Mouse (Mus musculus) neural tube, embryonic 15.5 days (tissue): Measurements from ENCODE around the gene E2f7. TPM values are rescaled to one million over a fixed set of nuclear protein-coding genes. Genes with fewer than 3 reads are reported as not detected.

Source experiments
- ATAC-seq: fragments of 200-750 bp; cut with Nextera tagmentation; 2 replicates; pipeline ENCODE4 v1.8.0; 2017; ENCODE audit warnings: mild to moderate bottlenecking, moderate TSS enrichment, moderate library complexity; ENCODE audit not compliant: low FRiP score
- H3K27ac ChIP-seq: fragments of 300-500 bp; sonication (generic); replicated peaks from 2 replicates; pipeline ENCODE4 v1.5.1; 2015; ENCODE audit warnings: mild to moderate bottlenecking, inconsistent platforms
- H3K27me3 ChIP-seq: fragments of 300-500 bp; sonication (generic); replicated peaks from 2 replicates; pipeline ENCODE4 v1.6.1; 2015; ENCODE audit warnings: inconsistent platforms
- H3K36me3 ChIP-seq: fragments of 300-500 bp; sonication (generic); 2 replicates; pipeline ENCODE4 v1.6.1; 2015; ENCODE audit warnings: inconsistent platforms
- H3K4me1 ChIP-seq: fragments of 300-500 bp; sonication (generic); 2 replicates; pipeline ENCODE4 v1.6.1; 2015; ENCODE audit warnings: inconsistent platforms
- H3K4me2 ChIP-seq: fragments of 300-500 bp; sonication (generic); 2 replicates; pipeline ENCODE4 v1.6.1; 2015; ENCODE audit warnings: inconsistent platforms, mild to moderate bottlenecking, moderate library complexity
- H3K4me3 ChIP-seq: fragments of 300-500 bp; sonication (generic); replicated peaks from 2 replicates; pipeline ENCODE4 v1.5.1; 2015; ENCODE audit warnings: mild to moderate bottlenecking, inconsistent platforms
- H3K9ac ChIP-seq: fragments of 300-500 bp; sonication (generic); replicated peaks from 2 replicates; pipeline ENCODE4 v1.6.1; 2015; ENCODE audit warnings: mild to moderate bottlenecking, inconsistent platforms
- H3K9me3 ChIP-seq: fragments of 300-500 bp; sonication (generic); replicated peaks from 2 replicates; pipeline ENCODE4 v1.6.1; 2016; ENCODE audit warnings: inconsistent platforms
- WGBS: fragments of 180-500 bp; shearing (Covaris S2); methylation state at CpG from one replicate; pipeline ENCODE4 v1.1.7; 2015; ENCODE audit warnings: mixed read lengths; 5-methylcytosine and 5-hydroxymethylcytosine counted together
- polyA plus RNA-seq: library from polyadenylated mRNA; unstranded; fragments of >200 nt; fragmentation: Nextera tagmentation; extraction: Ambion mirVana; gene quantifications from 2 replicates; pipeline ENCODE4 v1.2.1, GENCODE M21; 2015

E2f7 gene
- 5.6 and 8.7 TPM in 2 replicates for polyA plus RNA-seq

- WGBS: under 1% methylated on average over 96 of the region's 98 CpGs
- H3K27me3 ChIP-seq: no peaks in the 10 kb centered on the region
- H3K27ac ChIP-seq: peak within 1 kb of the TSS; percentile 76
- H3K9ac ChIP-seq: peak within 1 kb of the TSS; percentile 74
- peak; percentile 99 for ATAC-seq
- H3K4me1 ChIP-seq: peaks cover 19% of the 10 kb centered on the region
- H3K36me3 ChIP-seq: no peaks in the 10 kb centered on the region
- H3K4me2 ChIP-seq: peak within 1 kb of the TSS; percentile 94
- peak within 1 kb of the TSS; percentile 76 for H3K4me3 ChIP-seq
- H3K9me3 ChIP-seq: no peaks in the 10 kb centered on the region
Observed at GRCm38 (mm10) chr10:110744686-110745639, at the start of gene E2f7. Gene E2f7 (plus strand): TSS chr10:110745439.

DNA sequence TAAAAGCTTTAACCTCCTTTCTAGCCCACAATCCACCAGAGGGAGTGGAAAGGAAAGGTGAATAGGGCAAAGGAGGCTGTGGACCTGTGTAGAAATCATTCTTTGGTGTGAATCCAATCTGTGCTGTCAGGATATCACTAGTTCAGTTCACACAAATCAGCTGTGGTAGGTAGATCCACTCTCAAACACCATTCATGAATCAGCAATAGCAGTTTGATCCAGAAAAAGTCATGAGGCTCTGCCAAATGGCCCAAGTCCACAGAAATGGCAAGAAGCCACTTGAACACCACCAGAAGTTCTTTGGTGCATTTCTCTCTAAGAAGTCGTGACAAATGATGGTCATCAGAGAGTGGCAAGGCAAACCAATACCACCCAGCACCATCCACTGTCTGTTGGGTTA is 44.0 kb upstream of the E2f7 start:
- 71% methylated on average over 1 of the region's 1 CpGs for WGBS
- Histone ChIP-seq H3K4me3 (no peak overlapping the region), H3K27ac (no peak overlapping the region), H3K27me3 (no peaks in the 10 kb centered on the region), H3K9me3 (no peaks in the 10 kb centered on the region), H3K9ac (no peak overlapping the region), H3K4me1 (no peaks in the 10 kb centered on the region), H3K4me2 (no peak overlapping the region), H3K36me3 (no peaks in the 10 kb centered on the region)
- no peak for ATAC-seq

GRCm38 (mm10) chr10:110705672-110706071 is 39.6 kb upstream of the E2f7 start:
- 58% methylated on average over 9 of the region's 9 CpGs for WGBS
- Histone ChIP-seq H3K4me2 (no peak overlapping the region), H3K27ac (no peak overlapping the region), H3K4me1 (peaks cover 9% of the 10 kb centered on the region; the same call in 1 of the 2 replicates), H3K4me3 (no peak overlapping the region), H3K27me3 (no peaks in the 10 kb centered on the region), H3K9ac (no peak overlapping the region), H3K9me3 (no peaks in the 10 kb centered on the region), H3K36me3 (no peaks in the 10 kb centered on the region)
- no peak for ATAC-seq

DNA sequence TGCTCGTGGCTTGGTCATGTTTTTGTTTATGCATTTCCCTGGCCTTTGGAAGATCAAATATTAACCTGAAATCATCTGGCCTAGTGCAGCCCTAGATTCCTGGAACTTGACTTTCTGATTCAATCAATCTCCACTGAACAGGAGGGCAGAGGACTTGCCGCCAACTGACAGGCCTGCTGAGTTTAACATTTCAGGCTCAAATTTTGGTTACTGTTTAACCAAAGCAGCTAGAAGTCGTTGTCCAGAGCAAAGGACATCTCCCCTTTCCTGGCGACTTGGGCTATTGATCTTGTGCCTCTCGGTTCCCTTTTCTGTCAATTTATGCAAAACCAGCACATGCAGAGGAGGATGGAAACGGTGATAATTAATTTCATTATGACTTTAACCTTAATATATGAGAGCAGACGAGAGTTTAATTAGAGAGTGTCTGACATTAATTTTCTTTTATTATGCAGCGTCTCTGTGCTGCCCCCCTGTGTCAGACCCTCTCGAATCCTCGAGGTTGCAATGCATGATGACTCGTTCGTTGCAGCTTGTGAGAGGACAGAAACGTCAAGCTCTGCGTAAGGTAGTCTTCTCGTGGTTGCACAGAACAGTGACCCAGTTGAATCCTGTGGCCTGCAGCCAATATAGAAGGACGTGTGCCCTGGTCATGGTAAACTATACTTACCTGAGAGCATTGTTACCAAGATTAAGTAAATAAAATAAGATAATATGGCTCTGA is 37.7 kb upstream of the E2f7 start:
- H3K27me3 ChIP-seq: no peaks in the 10 kb centered on the region
- whole genome bisulfite sequencing: 29% methylated on average over 16 of the region's 16 CpGs
- ATAC-seq: peak; percentile 65; the same call in 1 of the 2 replicates
- H3K36me3 ChIP-seq: no peaks in the 10 kb centered on the region
- no peak overlapping the region for H3K4me3 ChIP-seq
- H3K27ac ChIP-seq: peak overlapping the region; percentile 56; the same call in 1 of the 2 replicates
- H3K9ac ChIP-seq: no peak overlapping the region
- no peaks in the 10 kb centered on the region for H3K9me3 ChIP-seq
- H3K4me2 ChIP-seq: peak overlapping the region; percentile 22; the same call in 1 of the 2 replicates
- peaks cover 9% of the 10 kb centered on the region; the same call in 1 of the 2 replicates for H3K4me1 ChIP-seq

DNA sequence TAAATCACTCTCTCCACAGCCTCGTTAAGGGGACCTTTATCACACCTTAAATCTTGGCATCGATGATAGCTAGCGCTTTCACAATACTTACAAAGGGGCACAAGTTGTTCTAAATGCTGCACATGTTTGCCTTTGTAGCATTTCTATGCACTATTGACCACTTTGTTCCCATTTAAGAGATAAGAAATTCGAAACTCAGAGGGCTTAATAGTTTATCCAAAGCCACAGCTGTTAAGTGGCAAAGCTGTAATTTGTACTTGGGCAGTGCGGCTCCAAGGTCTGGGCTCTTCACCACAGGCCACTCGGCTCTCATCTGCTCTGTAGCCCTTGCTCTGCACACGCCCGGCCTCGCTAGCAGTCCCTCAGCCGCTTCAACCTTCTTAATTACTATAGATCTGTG is 28.4 kb upstream of the E2f7 start:
- whole genome bisulfite sequencing: 51% methylated on average over 10 of the region's 10 CpGs
- Histone ChIP-seq H3K9ac (no peak overlapping the region), H3K9me3 (no peaks in the 10 kb centered on the region), H3K27me3 (no peaks in the 10 kb centered on the region), H3K27ac (no peak overlapping the region), H3K4me2 (no peak overlapping the region), H3K36me3 (no peaks in the 10 kb centered on the region), H3K4me1 (no peaks in the 10 kb centered on the region), H3K4me3 (no peak overlapping the region)
- ATAC-seq: no peak

DNA sequence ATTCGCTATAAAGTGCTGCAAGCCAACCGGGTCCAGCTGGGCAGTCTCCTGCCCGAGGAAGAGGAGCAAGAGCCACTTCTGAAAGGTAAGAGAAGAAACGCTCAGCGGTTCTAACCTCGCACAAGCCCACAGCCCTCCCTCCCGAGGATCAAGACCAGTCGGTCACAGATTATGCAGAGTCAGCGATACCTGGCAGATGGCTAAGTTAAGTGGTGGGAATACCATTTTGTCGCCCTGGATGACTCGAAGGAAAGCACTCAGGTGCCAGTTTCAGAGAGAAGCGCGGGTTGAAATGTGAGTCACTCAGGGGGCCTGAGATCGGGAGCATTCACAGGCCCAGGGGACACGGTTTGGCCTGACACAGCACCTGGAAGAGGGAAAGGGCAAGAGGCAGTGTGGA is 18.8 kb upstream of the E2f7 start:
- WGBS: 86% methylated on average over 15 of the region's 15 CpGs
- Histone ChIP-seq H3K36me3 (no peaks in the 10 kb centered on the region), H3K27ac (no peak overlapping the region), H3K4me1 (no peaks in the 10 kb centered on the region), H3K4me2 (no peak overlapping the region), H3K4me3 (no peak overlapping the region), H3K9ac (no peak overlapping the region), H3K9me3 (no peaks in the 10 kb centered on the region), H3K27me3 (no peaks in the 10 kb centered on the region)
- ATAC-seq: no peak

- Histone ChIP-seq H3K27me3 (no peaks in the 10 kb centered on the region), H3K9ac (no peak overlapping the region), H3K4me2 (no peak overlapping the region), H3K27ac (no peak overlapping the region), H3K4me1 (no peaks in the 10 kb centered on the region), H3K36me3 (no peaks in the 10 kb centered on the region), H3K9me3 (no peaks in the 10 kb centered on the region), H3K4me3 (no peak overlapping the region)
- no peak for ATAC-seq
- 66% methylated on average over 4 of the region's 4 CpGs for WGBS
Observed at GRCm38 (mm10) chr10:110727816-110728215, 17.4 kb upstream of the E2f7 start.

GRCm38 (mm10) chr10:110733343-110733742 is 11.9 kb upstream of the E2f7 start:
- Histone ChIP-seq H3K4me2 (no peak overlapping the region), H3K4me3 (no peak overlapping the region)
- ATAC-seq: no peak; the same call in 1 of the 2 replicates

GRCm38 (mm10) chr10:110743701-110744100 is 1.5 kb upstream of the E2f7 start:
- Histone ChIP-seq H3K27me3 (no peaks in the 10 kb centered on the region), H3K4me1 (peaks cover 19% of the 10 kb centered on the region), H3K9me3 (no peaks in the 10 kb centered on the region), H3K4me3 (no peak overlapping the region), H3K27ac (no peak overlapping the region), H3K9ac (no peak overlapping the region), H3K36me3 (no peaks in the 10 kb centered on the region), H3K4me2 (no peak overlapping the region)
- no peak for ATAC-seq
- WGBS: 87% methylated on average over 6 of the region's 6 CpGs

More at GRCm38 (mm10) chr10:110733343-110733742, 11.9 kb upstream of the E2f7 start:
- Histone ChIP-seq H3K36me3 (no peaks in the 10 kb centered on the region), H3K9ac (no peak overlapping the region), H3K27ac (no peak overlapping the region), H3K4me1 (no peaks in the 10 kb centered on the region), H3K9me3 (no peaks in the 10 kb centered on the region), H3K27me3 (no peaks in the 10 kb centered on the region)
- 26% methylated on average over 6 of the region's 6 CpGs for WGBS

DNA sequence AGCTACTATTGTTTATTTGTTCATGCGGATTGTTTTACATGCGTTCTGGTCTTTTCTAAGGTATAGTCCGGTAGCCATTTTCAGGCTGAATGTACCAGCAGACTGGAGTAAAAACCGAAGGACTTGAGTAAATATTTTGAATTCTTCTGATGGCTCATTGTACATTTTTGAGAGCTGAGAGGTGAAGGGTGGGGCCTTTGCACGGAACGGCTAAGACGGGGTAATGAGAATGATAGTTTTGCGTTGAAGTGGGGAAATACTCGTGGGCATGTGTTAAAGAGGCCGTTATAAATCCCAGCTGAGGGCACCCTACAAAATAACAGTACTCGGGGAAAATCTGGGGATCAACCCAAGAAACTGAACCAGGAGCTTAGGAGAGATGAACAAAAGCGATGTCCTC is 1.1 kb upstream of the E2f7 start:
- no peak overlapping the region; the same call in 1 of the 2 replicates for H3K4me3 ChIP-seq
- H3K27me3 ChIP-seq: no peaks in the 10 kb centered on the region
- H3K9me3 ChIP-seq: no peaks in the 10 kb centered on the region
- no peaks in the 10 kb centered on the region for H3K36me3 ChIP-seq
- peaks cover 19% of the 10 kb centered on the region for H3K4me1 ChIP-seq
- no peak for ATAC-seq
- 69% methylated on average over 12 of the region's 12 CpGs for WGBS
- no peak overlapping the region for H3K27ac ChIP-seq
- H3K9ac ChIP-seq: no peak overlapping the region
- peak overlapping the region; percentile 94 for H3K4me2 ChIP-seq

- H3K9ac ChIP-seq: peak overlapping the region; percentile 74
- under 1% methylated on average over 23 of the region's 23 CpGs for WGBS
- peak overlapping the region; percentile 76 for H3K27ac ChIP-seq
- no peak for ATAC-seq
- H3K36me3 ChIP-seq: no peaks in the 10 kb centered on the region
- H3K9me3 ChIP-seq: no peaks in the 10 kb centered on the region
- peak overlapping the region; percentile 94 for H3K4me2 ChIP-seq
- H3K27me3 ChIP-seq: no peaks in the 10 kb centered on the region
- H3K4me3 ChIP-seq: peak overlapping the region; percentile 76
- peaks cover 19% of the 10 kb centered on the region for H3K4me1 ChIP-seq
Observed at GRCm38 (mm10) chr10:110745640-110746032, 397 bp downstream of the E2f7 start.
